Mouse (Mus musculus): ENCODE results near the gene Gm45753. TPM values are rescaled to one million over a fixed set of nuclear protein-coding genes. Genes with fewer than 3 reads are reported as not detected.

Gene Gm45753
- polyA plus RNA-seq, 1 experiment, result not detected

GRCm38 (mm10) chr8:45236164-45236912, 71.9 kb downstream of the Gm45753 start:
- WGBS, result 33% methylated on average over 14 of the region's 14 CpGs
- Histone ChIP-seq H3K4me3 (ENCODE audit: control insufficient read depth, insufficient read depth, low read length) (no peak overlapping the region), H3K27me3 (ENCODE audit: control insufficient read depth, insufficient read depth, low read length) (no peaks in the 10 kb centered on the region), H3K4me1 (replicated peaks; ENCODE audit: control insufficient read depth, insufficient read depth, low read length) (no peaks in the 10 kb centered on the region), H3K36me3 (ENCODE audit: control insufficient read depth, insufficient read depth, low read length) (no peaks in the 10 kb centered on the region), H3K27ac (ENCODE audit: control insufficient read depth, insufficient read depth, low read length) (no peak overlapping the region)
- no peak for DNase-seq
- no peak for TF ChIP-seq CTCF (IDR thresholded peaks at IDR 0.05; ENCODE audit: borderline replicate concordance, control insufficient read depth, extremely low read depth, insufficient read depth, low read length, poor library complexity)
- no peak for TF ChIP-seq POLR2A (IDR thresholded peaks at IDR 0.05; ENCODE audit: control insufficient read depth, extremely low read depth, insufficient read depth, low read length, poor library complexity)

- Histone ChIP-seq H3K4me1 (replicated peaks; ENCODE audit: control insufficient read depth, insufficient read depth, low read length) (no peaks in the 10 kb centered on the region), H3K36me3 (ENCODE audit: control insufficient read depth, insufficient read depth, low read length) (no peaks in the 10 kb centered on the region), H3K27me3 (ENCODE audit: control insufficient read depth, insufficient read depth, low read length) (no peaks in the 10 kb centered on the region), H3K4me3 (ENCODE audit: control insufficient read depth, insufficient read depth, low read length) (no peak overlapping the region), H3K27ac (ENCODE audit: control insufficient read depth, insufficient read depth, low read length) (no peak overlapping the region)
- 85% methylated on average over 6 of the region's 6 CpGs for WGBS
- TF ChIP-seq CTCF (IDR thresholded peaks at IDR 0.05; ENCODE audit: borderline replicate concordance, control insufficient read depth, extremely low read depth, insufficient read depth, low read length, poor library complexity), result no peak
- TF ChIP-seq POLR2A (IDR thresholded peaks at IDR 0.05; ENCODE audit: control insufficient read depth, extremely low read depth, insufficient read depth, low read length, poor library complexity), result no peak
- no peak for DNase-seq
Measured at GRCm38 (mm10) chr8:45235228-45235627, 73.0 kb downstream of the Gm45753 start.

GRCm38 (mm10) chr8:45233256-45233655, 75.0 kb downstream of the Gm45753 start:
- H3K4me1 ChIP-seq (replicated peaks; ENCODE audit: control insufficient read depth, insufficient read depth, low read length), result no peaks in the 10 kb centered on the region
- no peak overlapping the region for H3K4me3 ChIP-seq (ENCODE audit: control insufficient read depth, insufficient read depth, low read length)
- H3K27me3 ChIP-seq (ENCODE audit: control insufficient read depth, insufficient read depth, low read length), result no peaks in the 10 kb centered on the region
- whole genome bisulfite sequencing, result 74% methylated on average over 3 of the region's 3 CpGs
- DNase-seq, result no peak
- no peak overlapping the region for H3K27ac ChIP-seq (ENCODE audit: control insufficient read depth, insufficient read depth, low read length)
- no peaks in the 10 kb centered on the region for H3K36me3 ChIP-seq (ENCODE audit: control insufficient read depth, insufficient read depth, low read length)
- no peak for TF ChIP-seq CTCF (IDR thresholded peaks at IDR 0.05; ENCODE audit: borderline replicate concordance, control insufficient read depth, extremely low read depth, insufficient read depth, low read length, poor library complexity)
- TF ChIP-seq POLR2A (IDR thresholded peaks at IDR 0.05; ENCODE audit: control insufficient read depth, extremely low read depth, insufficient read depth, low read length, poor library complexity), result no peak

Other genes starting within 250 kb of the Gm45753 start
- 0.08 and 0.10 TPM in 2 replicates for gene Mtnr1a, start 239.3 kb downstream of the Gm45753 start, polyA plus RNA-seq (2012; rRNA removed)
- 0.26 TPM in 1 of 2 replicates, not detected in the other for gene F11, start 46.4 kb downstream of the Gm45753 start, polyA plus RNA-seq (2012; rRNA removed)
- gene Klkb1, start 13.6 kb downstream of the Gm45753 start, polyA plus RNA-seq (2012; rRNA removed), result 0.10 TPM in 1 of 2 replicates, not detected in the other
- 1.5 and 1.9 TPM in 2 replicates for gene Cyp4v3, start 24.8 kb upstream of the Gm45753 start, polyA plus RNA-seq (2012; rRNA removed)
- 1.6 and 1.7 TPM in 2 replicates for gene Fam149a, start 73.8 kb upstream of the Gm45753 start, polyA plus RNA-seq (2012; rRNA removed)
- gene Tlr3, start 102.6 kb upstream of the Gm45753 start, polyA plus RNA-seq (2012; rRNA removed), result 2.0 and 2.4 TPM in 2 replicates
- 2.5 and 9.0 TPM in 2 replicates for gene Sorbs2, start 199.3 kb upstream of the Gm45753 start, polyA plus RNA-seq (2012; rRNA removed)